Mouse (Mus musculus) testis, adult 2 months (tissue): Measurements from ENCODE around the gene Coasy.

Experiments used
- CTCF ChIP-seq: fragments of 200-500 bp; IDR thresholded peaks from 2 replicates; pipeline ENCODE4 v1.5.1; 2012; ENCODE audit warnings: low read depth, mild to moderate bottlenecking, inconsistent platforms, low read length, moderate library complexity; ENCODE audit not compliant: control insufficient read depth, insufficient read depth, insufficient replicate concordance
- POLR2A ChIP-seq: fragments of 200-500 bp; IDR thresholded peaks from 2 replicates; pipeline ENCODE4 v1.6.1; 2012; ENCODE audit warnings: low read depth, mild to moderate bottlenecking, inconsistent platforms, low read length, moderate library complexity; ENCODE audit not compliant: control insufficient read depth

- TF ChIP-seq CTCF (no peak), POLR2A (no peak)
Measured at GRCm38 (mm10) chr11:101128996-101129577, 46.7 kb downstream of the Coasy start.
